Mouse (Mus musculus) CH12.LX (cell line): Measurements from ENCODE around the gene Gatd1. TPM values are rescaled to one million over a fixed set of nuclear protein-coding genes. Genes with fewer than 3 reads are reported as not detected.
"Not testable (repeated sequence)": the region's sequence is repeated elsewhere in the genome, so short reads cannot be mapped to it uniquely, and the experiment has no call there.

Experiments
- DNase-seq: peaks from one replicate; pipeline ENCODE4 v3.0.0-alpha.2; 2013; ENCODE audit errors: extremely low read depth
- H3K27ac ChIP-seq: 2 replicates; pipeline ENCODE4 v1.5.1; 2012; ENCODE audit warnings: low read depth, mild to moderate bottlenecking, control low read depth, moderate library complexity; ENCODE audit not compliant: insufficient read depth
- H3K27me3 ChIP-seq: replicated peaks from 2 replicates; pipeline ENCODE3; 2012; ENCODE audit warnings: inconsistent platforms
- H3K36me3 ChIP-seq, 2 experiments: replicated peaks in 1 of 2; 2 replicates each; pipeline versions ENCODE3 to v1.6.1; 2012; ENCODE audit warnings: inconsistent platforms in 1 of 2, low read length in 1 of 2, mild to moderate bottlenecking in 1 of 2, mixed read lengths in 1 of 2, moderate library complexity in 1 of 2; ENCODE audit not compliant: control insufficient read depth in 1 of 2, insufficient read depth in 1 of 2
- H3K4me1 ChIP-seq, 2 experiments: 2 replicates each; pipeline ENCODE4 v1.6.1; 2012; ENCODE audit warnings: inconsistent platforms in 1 of 2, moderate library complexity in 1 of 2; ENCODE audit not compliant: insufficient read depth in 2 of 2, control insufficient read depth in 1 of 2
- H3K4me2 ChIP-seq: 2 replicates; pipeline ENCODE4 v1.6.1; 2012; ENCODE audit warnings: low read depth, mild to moderate bottlenecking, control low read depth; ENCODE audit not compliant: poor library complexity, insufficient read depth, severe bottlenecking
- H3K4me3 ChIP-seq, 3 experiments: fragments of 150-350 bp in 1 of 3; sonication (generic) in 1 of 3; replicated peaks in 1 of 3; 2 replicates each; pipeline versions ENCODE3 to v1.5.1; 2011 to 2012; ENCODE audit warnings: low read depth in 2 of 3, low read length in 2 of 3, mild to moderate bottlenecking in 2 of 3, moderate library complexity in 2 of 3, control low read depth in 1 of 3, improper control_type of control experiment in 1 of 3, inconsistent platforms in 1 of 3, mixed read lengths in 1 of 3; ENCODE audit not compliant: poor library complexity in 1 of 3
- H3K79me2 ChIP-seq: replicated peaks from 2 replicates; pipeline ENCODE4 v1.6.1; 2012; ENCODE audit warnings: mild to moderate bottlenecking, moderate library complexity; ENCODE audit not compliant: control insufficient read depth, poor library complexity, insufficient read depth, severe bottlenecking; ENCODE audit errors: extremely low read depth
- H3K9ac ChIP-seq: 2 replicates; pipeline ENCODE4 v1.6.1; 2012; ENCODE audit warnings: low read depth, mild to moderate bottlenecking, control low read depth, moderate library complexity; ENCODE audit not compliant: insufficient read depth
- H3K9me3 ChIP-seq: replicated peaks from 2 replicates; pipeline ENCODE3; 2012; ENCODE audit warnings: low read length, inconsistent platforms, mixed read lengths
- BHLHE40 ChIP-seq: IDR thresholded peaks from 2 replicates; pipeline ENCODE4 v1.6.1; 2011; ENCODE audit warnings: mild to moderate bottlenecking, low read depth, low read length, improper control_type of control experiment
- CHD1 ChIP-seq: IDR thresholded peaks from 2 replicates; pipeline ENCODE4 v1.6.1; 2012; ENCODE audit warnings: low read depth, low read length, improper control_type of control experiment, inconsistent platforms
- CHD2 ChIP-seq: IDR thresholded peaks from 2 replicates; pipeline ENCODE4 v1.6.1; 2011; ENCODE audit warnings: low read length, improper control_type of control experiment
- CTCF ChIP-seq, 2 experiments: IDR thresholded peaks in 1 of 2; conservative IDR thresholded peaks in 1 of 2; 2 replicates each; pipeline ENCODE4 v1.5.1; 2011 to 2012; ENCODE audit warnings: low read depth in 2 of 2, low read length in 2 of 2, improper control_type of control experiment in 1 of 2, inconsistent platforms in 1 of 2, mild to moderate bottlenecking in 1 of 2, moderate library complexity in 1 of 2
- E2F4 ChIP-seq: IDR thresholded peaks from 2 replicates; pipeline ENCODE4 v1.6.1; 2011; ENCODE audit warnings: low read depth, low read length, improper control_type of control experiment; ENCODE audit not compliant: insufficient replicate concordance
- ELF1 ChIP-seq: IDR thresholded peaks from 2 replicates; pipeline ENCODE4 v1.6.1; 2014; ENCODE audit warnings: low read depth, mild to moderate bottlenecking, inconsistent platforms, low read length, improper control_type of control experiment
- EP300 ChIP-seq: IDR thresholded peaks from 2 replicates; pipeline ENCODE4 v1.6.1; 2011; ENCODE audit warnings: low read length, improper control_type of control experiment
- ETS1 ChIP-seq: conservative IDR thresholded peaks from 2 replicates; pipeline ENCODE4 v1.6.1; 2012; ENCODE audit warnings: low read depth, mild to moderate bottlenecking, inconsistent platforms, low read length, improper control_type of control experiment, moderate library complexity
- GABPA ChIP-seq: IDR thresholded peaks from 2 replicates; pipeline ENCODE4 v1.6.1; 2012; ENCODE audit warnings: low read depth, low read length, improper control_type of control experiment, inconsistent platforms; ENCODE audit not compliant: insufficient replicate concordance
- HCFC1 ChIP-seq: IDR thresholded peaks from 2 replicates; pipeline ENCODE4 v1.6.1; 2012; ENCODE audit warnings: low read depth, mild to moderate bottlenecking, inconsistent platforms, low read length, improper control_type of control experiment
- IRF4 ChIP-seq: IDR thresholded peaks from 2 replicates; pipeline ENCODE4 v1.6.1; 2014; ENCODE audit warnings: low read depth, mild to moderate bottlenecking, inconsistent platforms, low read length, improper control_type of control experiment
- JUN ChIP-seq: IDR thresholded peaks from 2 replicates; pipeline ENCODE4 v1.6.1; 2011; ENCODE audit warnings: low read depth, mild to moderate bottlenecking, low read length, improper control_type of control experiment, moderate library complexity; ENCODE audit not compliant: insufficient read depth
- JUND ChIP-seq: conservative IDR thresholded peaks from 2 replicates; pipeline ENCODE4 v1.6.1; 2011; ENCODE audit warnings: low read depth, low read length, improper control_type of control experiment
- KAT2A ChIP-seq: IDR thresholded peaks from 2 replicates; pipeline ENCODE4 v1.6.1; 2012; ENCODE audit warnings: low read length, improper control_type of control experiment, inconsistent platforms; ENCODE audit not compliant: insufficient replicate concordance
- MAFK ChIP-seq: IDR thresholded peaks from 2 replicates; pipeline ENCODE4 v1.6.1; 2011; ENCODE audit warnings: low read length, improper control_type of control experiment; ENCODE audit not compliant: insufficient replicate concordance
- MAX ChIP-seq: IDR thresholded peaks from 2 replicates; pipeline ENCODE4 v1.6.1; 2011; ENCODE audit warnings: low read length, improper control_type of control experiment
- MAZ ChIP-seq: IDR thresholded peaks from 2 replicates; pipeline ENCODE4 v1.6.1; 2012; ENCODE audit warnings: low read depth, mild to moderate bottlenecking, inconsistent platforms, low read length, improper control_type of control experiment, moderate library complexity
- MEF2A ChIP-seq: IDR thresholded peaks from 2 replicates; pipeline ENCODE4 v1.6.1; 2014; ENCODE audit warnings: low read depth, mild to moderate bottlenecking, inconsistent platforms, low read length, improper control_type of control experiment, borderline replicate concordance
- MXI1 ChIP-seq: IDR thresholded peaks from 2 replicates; pipeline ENCODE4 v1.6.1; 2011; ENCODE audit warnings: mild to moderate bottlenecking, low read depth, low read length, improper control_type of control experiment
- MYC ChIP-seq: IDR thresholded peaks from 2 replicates; pipeline ENCODE4 v1.6.1; 2011; ENCODE audit warnings: low read depth, mild to moderate bottlenecking, improper control_type of control experiment, low read length
- NELFE ChIP-seq: IDR thresholded peaks from 2 replicates; pipeline ENCODE4 v1.6.1; 2011; ENCODE audit warnings: low read depth, low read length, improper control_type of control experiment
- NRF1 ChIP-seq: IDR thresholded peaks from 2 replicates; pipeline ENCODE4 v1.6.1; 2014; ENCODE audit warnings: low read depth, mild to moderate bottlenecking, inconsistent platforms, low read length, improper control_type of control experiment, moderate library complexity
- PAX5 ChIP-seq: IDR thresholded peaks from 2 replicates; pipeline ENCODE4 v1.6.1; 2012; ENCODE audit warnings: low read length, inconsistent platforms, mixed read lengths
- POLR2A ChIP-seq: IDR thresholded peaks from 2 replicates; pipeline ENCODE4 v1.6.1; 2011; ENCODE audit warnings: low read depth, mild to moderate bottlenecking, improper control_type of control experiment, low read length
- POLR2AphosphoS2 ChIP-seq: IDR thresholded peaks from 2 replicates; pipeline ENCODE4 v1.6.1; 2011; ENCODE audit warnings: low read depth, low read length, improper control_type of control experiment
- RAD21 ChIP-seq: IDR thresholded peaks from 2 replicates; pipeline ENCODE4 v1.6.1; 2011; ENCODE audit warnings: low read depth, mild to moderate bottlenecking, low read length, improper control_type of control experiment, moderate library complexity
- RCOR1 ChIP-seq: conservative IDR thresholded peaks from 2 replicates; pipeline ENCODE4 v1.6.1; 2012; ENCODE audit warnings: low read depth, mild to moderate bottlenecking, inconsistent platforms, low read length, improper control_type of control experiment
- SIN3A ChIP-seq: IDR thresholded peaks from 2 replicates; pipeline ENCODE4 v1.6.1; 2012; ENCODE audit warnings: low read length, improper control_type of control experiment, inconsistent platforms
- SMC3 ChIP-seq: IDR thresholded peaks from 2 replicates; pipeline ENCODE4 v1.6.1; 2011; ENCODE audit warnings: low read depth, low read length, improper control_type of control experiment
- TBP ChIP-seq: conservative IDR thresholded peaks from 2 replicates; pipeline ENCODE4 v1.6.1; 2011; ENCODE audit warnings: low read depth, low read length, improper control_type of control experiment
- TCF12 ChIP-seq: IDR thresholded peaks from 2 replicates; pipeline ENCODE4 v1.6.1; 2014; ENCODE audit warnings: low read depth, mild to moderate bottlenecking, inconsistent platforms, low read length, improper control_type of control experiment
- UBTF ChIP-seq: IDR thresholded peaks from 2 replicates; pipeline ENCODE4 v1.6.1; 2012; ENCODE audit warnings: low read depth, mild to moderate bottlenecking, inconsistent platforms, low read length, improper control_type of control experiment, moderate library complexity
- USF1 ChIP-seq: IDR thresholded peaks from 2 replicates; pipeline ENCODE4 v1.6.1; 2014; ENCODE audit warnings: low read depth, mild to moderate bottlenecking, inconsistent platforms, low read length, improper control_type of control experiment
- USF2 ChIP-seq: conservative IDR thresholded peaks from 2 replicates; pipeline ENCODE4 v1.6.1; 2011; ENCODE audit warnings: low read depth, low read length, improper control_type of control experiment
- ZC3H11A ChIP-seq: IDR thresholded peaks from 2 replicates; pipeline ENCODE4 v1.6.1; 2012; ENCODE audit warnings: low read depth, mild to moderate bottlenecking, inconsistent platforms, low read length, improper control_type of control experiment
- ZKSCAN1 ChIP-seq: IDR thresholded peaks from 2 replicates; pipeline ENCODE4 v1.6.1; 2012; ENCODE audit warnings: low read depth, inconsistent platforms, low read length, improper control_type of control experiment, borderline replicate concordance
- ZMIZ1 ChIP-seq: IDR thresholded peaks from 2 replicates; pipeline ENCODE4 v1.6.1; 2012; ENCODE audit warnings: low read depth, mild to moderate bottlenecking, inconsistent platforms, low read length, improper control_type of control experiment
- ZNF384 ChIP-seq: IDR thresholded peaks from 2 replicates; pipeline ENCODE4 v1.6.1; 2012; ENCODE audit warnings: low read depth, low read length, improper control_type of control experiment, inconsistent platforms
- dilution Hi-C: fragments of 300-500 bp; cut with MboI; formaldehyde crosslinking; loops from 2 replicates; pipeline ENCODE4 v1.14.3; 2020; ENCODE audit warnings: low sequenced_read_pairs; ENCODE audit not compliant: extremely low pct_unique_long_range_greater_than_20kb, extremely low pct_ligation_motif_present
- in situ Hi-C: fragments of 300-500 bp; cut with MboI; formaldehyde crosslinking; loops from 3 replicates; pipeline ENCODE4 v1.14.3; 2019; ENCODE audit warnings: low sequenced_read_pairs, low pct_ligation_motif_present, low pct_unique_long_range_greater_than_20kb, mixed read lengths
- polyA plus RNA-seq: library from polyadenylated mRNA; unstranded; fragments of >175 nt; gene quantifications from 2 replicates; pipeline ENCODE4 v1.2.1, GENCODE M21; 2012; ENCODE audit warnings: low read depth; ENCODE audit not compliant: insufficient read length
- total RNA-seq, 2 experiments: library from RNA; depleted of rRNA; stranded (reverse); fragments of 300-350 nt in 1 of 2; fragments of >200 nt in 1 of 2; gene quantifications; 2 replicates each; pipeline ENCODE4 v1.2.3; 2012 to 2014

Gatd1 gene
- total and polyA plus RNA-seq, 3 experiments, result 21.2 to 31.4 (median 29.6) TPM

- Histone ChIP-seq H3K9me3 (no peaks in the 10 kb centered on the region), H3K4me3 (peak within 1 kb of the TSS; percentile 71 to 97 (median 97))
- dilution Hi-C loops, result no loop called here
Observed at GRCm38 (mm10) chr7:141447110-141447991, 33.4 kb upstream of the Gatd1 start, which contains the start of gene Rplp2. Gene Rplp2, plus strand, starts transcription at chr7:141447370.

GRCm38 (mm10) chr7:141446374-141446773 lies 32.4 kb upstream of the Gatd1 start:
- dilution Hi-C loops, H3K9me3 ChIP-seq, DNase-seq, in situ Hi-C loops, H3K27me3 ChIP-seq, H3K27ac ChIP-seq: not testable (repeated sequence)
- H3K9ac ChIP-seq, result peak overlapping the region; percentile 67; the same call in 1 of the 2 replicates
- H3K4me3 ChIP-seq, result peak overlapping the region in 2 of 3 experiments; percentile 71 to 97
- peaks cover 33 to 44% of the 10 kb centered on the region in 2 experiments for H3K36me3 ChIP-seq
- H3K4me1 ChIP-seq, result peaks cover 10 to 56% of the 10 kb centered on the region in 2 experiments
- H3K4me2 ChIP-seq, result peak overlapping the region; percentile 57
- peaks cover 30% of the 10 kb centered on the region for H3K79me2 ChIP-seq
- TF ChIP-seq ZNF384, result peak; percentile 70

More at GRCm38 (mm10) chr7:141447110-141447991, 33.4 kb upstream of the Gatd1 start, which contains the start of gene Rplp2:
- in situ Hi-C loops, result no loop called here
- Histone ChIP-seq H3K27ac (peak within 1 kb of the TSS; percentile 63), H3K4me1 (peaks cover 3 to 46% of the 10 kb centered on the region in 2 experiments; a peak in 3 of 4 replicates), H3K27me3 (no peaks in the 10 kb centered on the region), H3K4me2 (peak within 1 kb of the TSS; percentile 74), H3K9ac (peak within 1 kb of the TSS; percentile 95), H3K36me3 (peaks cover 33 to 44% of the 10 kb centered on the region in 2 experiments), H3K79me2 (peaks cover 26% of the 10 kb centered on the region)
- TF ChIP-seq PAX5 (no peak), MYC (peak; percentile 99), TBP (peak; percentile 65), E2F4 (no peak), POLR2AphosphoS2 (0 out of 2 replicates have a peak, but pooled peaks have one; percentile 77), ZC3H11A (no peak), ZNF384 (peak; percentile 68), EP300 (no peak), SIN3A (peak; percentile 93), KAT2A (peak; percentile 83; the same call in 1 of the 2 replicates), MEF2A (no peak), CHD2 (no peak), TCF12 (peak; percentile 90), NRF1 (peak; percentile 61), NELFE (peak; percentile 98), MXI1 (peak; percentile 99), RAD21 (no peak), IRF4 (no peak), POLR2A (peak; percentile 93), GABPA (no peak; the same call in 1 of the 2 replicates), ZMIZ1 (peak; percentile 52), USF2 (0 out of 2 replicates have a peak, but pooled peaks have one; percentile 15), RCOR1 (no peak), UBTF (no peak), ZKSCAN1 (no peak), HCFC1 (peak; percentile 95), MAFK (no peak), USF1 (peak; percentile 68), MAX (peak; percentile 97), BHLHE40 (peak; percentile 73), SMC3 (no peak), JUN (no peak), JUND (no peak), ETS1 (no peak), CHD1 (no peak), ELF1 (peak; percentile 94), CTCF (conservative IDR thresholded peaks at IDR 0.05 in 1 of 2, IDR thresholded peaks at IDR 0.05 in 1 of 2; ENCODE audit: low read depth in 2 of 2, low read length in 2 of 2) (no peak), MAZ (0 out of 2 replicates have a peak, but pooled peaks have one; percentile 20)
- peak; percentile 97 for DNase-seq
